Mouse (Mus musculus): ENCODE measurements at regions not wholly inside any gene's neighbourhood (a gene's known extent, or its start where the extent isn't known, plus 50 kb on each side); places are given as distances from the start of the nearest gene placed in this dataset.

DNA sequence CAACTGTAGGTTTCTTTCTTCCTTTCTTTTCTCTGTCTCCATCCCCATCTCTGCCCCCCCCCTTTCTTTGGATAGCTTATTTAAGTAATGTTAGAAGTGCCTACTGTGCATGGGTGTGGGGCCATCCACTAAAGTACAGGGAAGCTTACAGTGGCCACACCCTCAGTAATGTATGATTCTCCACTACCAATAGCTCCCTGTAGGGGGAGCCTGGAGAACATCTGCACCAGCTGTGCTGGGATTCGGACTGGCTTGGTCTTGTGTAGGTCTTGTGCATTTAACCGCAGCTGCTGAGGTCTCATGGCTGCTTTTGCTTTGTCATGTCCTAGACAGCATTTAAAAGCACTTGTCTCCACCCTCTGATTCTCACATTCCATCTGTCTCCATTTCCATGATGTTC lies 196.8 kb upstream of the Dnajc24 start:
- TF ChIP-seq CTCF (IDR thresholded peaks at IDR 0.05; ENCODE audit: control insufficient read depth, insufficient read depth, low read length) (no peak), POLR2A (IDR thresholded peaks at IDR 0.05; ENCODE audit: borderline replicate concordance, control insufficient read depth, low read depth, low read length) (no peak)
- H3K27ac ChIP-seq (ENCODE audit: control insufficient read depth, insufficient read depth, low read depth, low read length, poor library complexity), result no peak overlapping the region
- 82% methylated on average over 2 of the region's 2 CpGs for WGBS
- H3K4me3 ChIP-seq (replicated peaks; ENCODE audit: control insufficient read depth, low read depth, low read length), result no peak overlapping the region
- no peaks in the 10 kb centered on the region for H3K4me1 ChIP-seq (ENCODE audit: control insufficient read depth, insufficient read depth, low read length)

DNA sequence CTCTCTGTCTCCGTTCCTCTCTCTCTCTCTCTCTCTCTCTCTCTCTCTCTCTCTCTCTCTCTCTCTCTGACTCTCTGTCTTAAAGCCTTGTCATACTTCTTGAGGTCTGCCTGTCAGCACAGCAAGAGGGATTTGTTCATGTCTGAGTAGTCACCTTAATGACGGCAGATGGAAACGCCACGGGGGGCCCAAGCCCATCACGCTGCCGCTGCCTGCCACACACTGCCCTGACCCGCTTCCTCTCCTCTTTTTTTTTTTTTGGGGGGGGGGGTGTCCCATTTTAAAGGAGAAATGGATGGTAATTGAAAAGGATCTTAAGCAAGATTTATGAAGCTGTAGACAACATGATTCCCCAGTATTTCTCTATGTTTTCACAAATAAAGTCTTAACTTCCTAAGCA lies 191.8 kb upstream of the Dnajc24 start:
- no peak overlapping the region for H3K27ac ChIP-seq (ENCODE audit: control insufficient read depth, insufficient read depth, low read depth, low read length, poor library complexity)
- no peak for TF ChIP-seq CTCF (IDR thresholded peaks at IDR 0.05; ENCODE audit: control insufficient read depth, insufficient read depth, low read length)
- 21% methylated on average over 7 of the region's 7 CpGs for WGBS
- H3K4me3 ChIP-seq (replicated peaks; ENCODE audit: control insufficient read depth, low read depth, low read length), result no peak overlapping the region
- no peaks in the 10 kb centered on the region for H3K4me1 ChIP-seq (ENCODE audit: control insufficient read depth, insufficient read depth, low read length)

DNA sequence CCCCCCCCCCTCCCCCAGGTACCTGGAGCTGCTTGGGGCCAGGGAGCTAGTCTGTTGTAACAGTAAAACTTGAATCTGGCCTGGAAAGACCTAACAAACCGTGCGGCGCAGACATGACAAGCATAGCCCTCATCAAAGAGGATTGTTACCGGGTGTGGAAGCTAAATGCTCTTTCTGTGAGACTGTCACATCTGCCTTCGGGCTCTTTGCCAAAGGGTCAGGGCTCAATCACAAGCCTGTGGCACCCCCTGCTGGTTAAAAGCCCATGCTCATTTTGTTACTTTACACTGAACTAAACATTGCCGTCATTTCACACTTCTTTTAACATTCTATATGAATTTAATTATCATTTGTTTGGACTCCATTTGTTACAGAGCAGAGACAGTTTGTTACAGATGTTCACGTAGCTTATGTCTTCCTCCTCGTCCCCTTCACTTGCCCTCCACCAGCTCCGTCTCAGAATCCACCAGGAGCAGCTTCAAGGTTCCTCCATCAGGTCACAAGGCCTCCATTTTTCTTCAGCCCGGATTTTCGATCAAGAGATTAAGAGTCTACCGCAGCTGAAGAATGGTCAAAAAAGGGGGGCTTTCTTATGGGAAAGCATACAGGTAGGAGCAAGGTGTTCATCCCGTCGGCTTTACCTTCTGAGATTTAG lies 191.1 kb upstream of the Dnajc24 start:
- no peak overlapping the region for H3K27ac ChIP-seq (ENCODE audit: control insufficient read depth, insufficient read depth, low read depth, low read length, poor library complexity)
- no peak for TF ChIP-seq CTCF (IDR thresholded peaks at IDR 0.05; ENCODE audit: control insufficient read depth, insufficient read depth, low read length)
- TF ChIP-seq POLR2A (IDR thresholded peaks at IDR 0.05; ENCODE audit: borderline replicate concordance, control insufficient read depth, low read depth, low read length), result no peak
- no peak overlapping the region for H3K4me3 ChIP-seq (replicated peaks; ENCODE audit: control insufficient read depth, low read depth, low read length)
- 16% methylated on average over 14 of the region's 14 CpGs for WGBS
- H3K4me1 ChIP-seq (ENCODE audit: control insufficient read depth, insufficient read depth, low read length), result no peaks in the 10 kb centered on the region

DNA sequence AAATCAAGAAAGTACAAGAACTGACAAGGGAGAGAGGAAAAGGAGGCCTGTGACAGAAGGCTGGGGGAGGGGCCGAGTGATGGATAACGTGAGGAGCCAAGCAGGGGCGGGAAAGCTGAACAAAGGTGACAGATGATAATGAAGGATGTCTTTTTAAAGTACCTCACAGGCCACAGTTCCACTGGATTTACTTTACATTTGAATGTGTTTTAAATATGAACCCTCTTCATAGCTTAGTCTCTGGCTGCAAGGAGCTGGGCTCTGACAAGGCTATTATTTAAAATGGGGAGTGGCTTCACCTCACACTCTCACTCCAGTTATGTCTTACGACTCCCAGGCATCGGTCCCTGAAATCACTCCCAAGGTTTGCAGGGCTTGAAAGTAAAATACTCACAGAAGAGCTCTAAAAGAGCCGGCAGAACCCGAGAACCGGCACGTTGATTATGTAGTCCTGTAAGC lies 190.6 kb upstream of the Dnajc24 start:
- H3K27ac ChIP-seq (ENCODE audit: control insufficient read depth, insufficient read depth, low read depth, low read length, poor library complexity), result no peak overlapping the region
- H3K4me1 ChIP-seq (ENCODE audit: control insufficient read depth, insufficient read depth, low read length), result no peaks in the 10 kb centered on the region
- WGBS, result 9% methylated on average over 9 of the region's 9 CpGs
- H3K4me3 ChIP-seq (replicated peaks; ENCODE audit: control insufficient read depth, low read depth, low read length), result no peak overlapping the region
- TF ChIP-seq POLR2A (IDR thresholded peaks at IDR 0.05; ENCODE audit: borderline replicate concordance, control insufficient read depth, low read depth, low read length) (no peak), CTCF (IDR thresholded peaks at IDR 0.05; ENCODE audit: control insufficient read depth, insufficient read depth, low read length) (no peak)

DNA sequence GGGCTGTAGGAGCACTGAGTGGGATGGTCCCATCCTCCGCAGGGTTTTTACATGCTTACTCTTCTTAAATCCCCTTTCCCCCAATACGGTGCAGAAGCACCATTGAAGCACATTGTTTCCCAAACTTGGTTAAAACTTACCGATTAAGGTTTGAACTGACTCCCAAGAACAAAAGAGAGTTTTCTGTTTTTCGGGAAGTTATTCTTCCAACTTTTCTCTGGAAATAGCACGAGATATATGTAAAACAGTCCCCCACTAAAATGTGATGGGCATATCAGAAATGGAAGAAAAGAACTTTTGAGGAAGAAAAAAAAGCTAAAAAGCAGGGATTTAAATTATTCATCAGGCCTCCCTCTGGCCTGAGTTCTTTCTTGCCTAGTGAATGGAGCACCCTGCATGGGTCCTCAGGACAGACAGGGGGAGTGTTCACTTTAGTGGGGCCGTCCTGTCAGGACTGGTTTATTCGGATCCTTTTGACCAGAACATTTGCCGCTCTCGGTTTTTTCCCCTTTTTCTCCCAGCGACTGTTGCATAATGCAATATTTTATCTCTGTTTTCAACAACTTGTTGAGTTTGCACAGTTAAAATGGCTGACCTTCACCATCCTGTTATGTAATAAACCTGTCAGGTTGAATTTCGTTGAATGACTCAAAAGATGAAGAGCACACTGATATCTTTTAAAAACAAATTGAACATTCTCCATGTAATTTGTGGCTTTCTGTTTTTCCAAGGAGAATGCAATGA lies 187.4 kb upstream of the Dnajc24 start:
- TF ChIP-seq POLR2A (IDR thresholded peaks at IDR 0.05; ENCODE audit: borderline replicate concordance, control insufficient read depth, low read depth, low read length) (no peak), CTCF (IDR thresholded peaks at IDR 0.05; ENCODE audit: control insufficient read depth, insufficient read depth, low read length) (no peak)
- Histone ChIP-seq H3K27ac (ENCODE audit: control insufficient read depth, insufficient read depth, low read depth, low read length, poor library complexity) (no peak overlapping the region), H3K4me1 (ENCODE audit: control insufficient read depth, insufficient read depth, low read length) (no peaks in the 10 kb centered on the region), H3K4me3 (replicated peaks; ENCODE audit: control insufficient read depth, low read depth, low read length) (no peak overlapping the region)
- 55% methylated on average over 11 of the region's 11 CpGs for WGBS

DNA sequence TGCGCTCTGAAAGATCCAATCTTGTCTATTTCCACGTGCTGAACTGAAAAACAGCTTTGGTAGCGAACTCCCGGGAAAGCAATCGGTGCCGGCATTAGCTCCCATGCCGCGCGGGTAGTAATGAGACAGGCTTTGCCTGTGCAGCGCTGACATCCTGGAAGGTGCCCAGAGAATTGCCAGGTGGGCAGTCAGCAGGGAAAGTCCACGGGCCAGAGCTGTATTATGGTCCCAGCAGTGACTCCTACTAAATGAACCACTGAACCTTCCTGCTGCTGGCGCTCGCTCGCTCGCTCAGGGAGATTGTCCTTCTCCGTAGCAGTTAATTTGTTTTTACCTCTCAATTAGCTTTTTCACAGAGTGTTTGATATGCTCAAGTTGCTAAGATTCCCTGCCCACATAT lies 180.3 kb upstream of the Dnajc24 start:
- TF ChIP-seq CTCF (IDR thresholded peaks at IDR 0.05; ENCODE audit: control insufficient read depth, insufficient read depth, low read length) (no peak), POLR2A (IDR thresholded peaks at IDR 0.05; ENCODE audit: borderline replicate concordance, control insufficient read depth, low read depth, low read length) (no peak)
- Histone ChIP-seq H3K4me1 (ENCODE audit: control insufficient read depth, insufficient read depth, low read length) (no peaks in the 10 kb centered on the region), H3K4me3 (replicated peaks; ENCODE audit: control insufficient read depth, low read depth, low read length) (no peak overlapping the region), H3K27ac (ENCODE audit: control insufficient read depth, insufficient read depth, low read depth, low read length, poor library complexity) (no peak overlapping the region)
- 75% methylated on average over 16 of the region's 16 CpGs for WGBS

DNA sequence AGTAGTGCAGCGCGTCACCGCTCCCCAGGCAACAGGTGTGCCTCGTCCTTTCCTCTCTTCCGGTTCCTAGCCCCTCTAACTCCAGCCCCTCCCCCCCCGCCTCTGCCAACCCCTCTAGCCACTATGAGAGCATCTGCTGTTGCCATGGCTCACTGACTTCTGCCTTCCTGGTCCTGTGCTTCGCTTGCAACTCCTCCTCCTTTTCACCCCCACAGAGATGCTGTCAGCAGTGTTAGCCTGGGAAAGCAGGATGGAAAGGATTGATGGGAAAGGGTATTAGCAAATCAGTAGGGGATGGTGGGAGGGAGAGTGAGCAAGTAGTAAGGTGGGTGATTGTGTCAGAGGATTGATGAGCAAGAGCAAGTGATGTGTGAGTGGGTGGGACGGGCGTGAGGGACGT lies 178.7 kb upstream of the Dnajc24 start:
- Histone ChIP-seq H3K27ac (ENCODE audit: control insufficient read depth, insufficient read depth, low read depth, low read length, poor library complexity) (no peak overlapping the region), H3K4me3 (replicated peaks; ENCODE audit: control insufficient read depth, low read depth, low read length) (no peak overlapping the region), H3K4me1 (ENCODE audit: control insufficient read depth, insufficient read depth, low read length) (no peaks in the 10 kb centered on the region)
- WGBS, result 18% methylated on average over 9 of the region's 10 CpGs
- no peak for TF ChIP-seq CTCF (IDR thresholded peaks at IDR 0.05; ENCODE audit: control insufficient read depth, insufficient read depth, low read length)
- TF ChIP-seq POLR2A (IDR thresholded peaks at IDR 0.05; ENCODE audit: borderline replicate concordance, control insufficient read depth, low read depth, low read length), result no peak

DNA sequence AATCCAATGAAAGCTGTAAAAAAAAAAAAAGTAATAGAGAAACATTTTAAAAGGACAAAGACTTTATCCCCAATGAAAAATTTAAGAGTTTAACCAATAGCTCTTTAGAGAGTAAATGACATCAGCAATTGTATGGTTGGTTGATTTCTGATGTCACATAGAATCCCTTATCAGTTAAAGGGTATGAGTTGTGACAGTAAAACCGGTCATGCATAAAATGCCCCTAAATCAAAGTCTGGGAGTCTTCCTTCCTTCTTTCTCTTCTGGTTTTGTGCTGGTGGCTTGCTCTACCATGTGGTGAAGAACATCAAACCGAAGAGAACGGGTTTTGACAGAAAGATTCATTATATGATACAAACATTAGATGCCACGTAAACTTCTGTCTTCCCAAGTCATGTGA lies 159.3 kb upstream of the Dnajc24 start:
- H3K27ac ChIP-seq (ENCODE audit: control insufficient read depth, insufficient read depth, low read depth, low read length, poor library complexity), result no peak overlapping the region
- H3K4me1 ChIP-seq (ENCODE audit: control insufficient read depth, insufficient read depth, low read length), result no peaks in the 10 kb centered on the region
- WGBS, result 74% methylated on average over 4 of the region's 4 CpGs
- TF ChIP-seq CTCF (IDR thresholded peaks at IDR 0.05; ENCODE audit: control insufficient read depth, insufficient read depth, low read length), result no peak
- TF ChIP-seq POLR2A (IDR thresholded peaks at IDR 0.05; ENCODE audit: borderline replicate concordance, control insufficient read depth, low read depth, low read length), result no peak
- no peak overlapping the region for H3K4me3 ChIP-seq (replicated peaks; ENCODE audit: control insufficient read depth, low read depth, low read length)
